8 mouse cellular contexts compared by ENCODE assay signal in the genomic region with DNA sequence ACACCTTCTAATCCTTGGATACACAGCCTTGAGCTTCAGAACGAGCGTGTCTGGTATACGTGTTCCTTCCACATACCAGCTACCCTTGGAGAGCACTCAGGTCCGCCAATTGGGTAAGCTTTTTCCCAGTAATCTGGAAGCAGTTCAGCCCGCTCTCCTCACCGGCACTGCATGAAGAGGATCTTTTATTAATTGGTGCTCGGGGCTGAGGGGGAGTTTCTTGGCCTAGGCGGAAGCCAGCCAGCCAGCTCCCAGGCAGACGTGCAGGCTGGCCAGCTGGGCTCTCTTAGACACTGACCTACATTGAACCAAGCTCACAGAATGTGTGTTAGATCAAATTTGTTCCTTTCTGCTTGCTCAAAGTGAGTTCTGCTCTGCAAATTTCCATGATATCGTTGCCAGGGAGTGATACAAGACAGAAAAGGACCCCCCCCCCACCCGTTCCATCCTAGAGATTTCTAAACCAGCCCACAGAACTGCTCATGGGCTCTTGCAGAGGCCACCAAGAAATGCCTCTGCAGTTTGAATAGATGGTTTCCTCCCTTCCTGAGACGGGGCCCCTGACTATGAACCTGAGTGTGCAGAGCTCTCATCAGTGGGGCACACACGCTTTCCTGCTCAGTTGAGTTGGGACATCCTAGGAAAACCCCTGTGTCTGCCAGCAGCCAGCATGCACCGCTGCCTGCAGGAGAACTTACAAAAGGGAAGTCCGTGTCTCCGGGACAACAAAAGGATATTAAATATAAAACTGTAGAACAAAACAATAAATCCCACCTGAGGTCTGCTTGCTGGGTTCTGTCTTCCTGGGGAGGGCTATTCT.
DNase-seq lines count a peak whose midpoint lies in the region; ATAC-seq and TF ChIP-seq lines count a peak whose summit lies in the region.

No protein-coding gene starts in this region.

- H3K27ac ChIP-seq in layer of hippocampus, adult 2 months, result peak overlapping the region; percentile 48; the same call in 1 of the 2 replicates

- TF ChIP-seq CTCF in layer of hippocampus, adult 2 months (conservative IDR thresholded peaks at IDR 0.05), result no peak
- TF ChIP-seq CTCF in lung, adult 2 months (IDR thresholded peaks at IDR 0.05; ENCODE audit: insufficient read depth, low read length), result no peak

- DNase-seq in embryo, embryonic 10 days (ENCODE audit: low spot score), result peak; percentile 27
- no peak for DNase-seq in embryo, embryonic 9.5 days (ENCODE audit: extremely low spot score)
- DNase-seq in heart, postnatal 36 days, result peak; percentile 43 to 59
- peak; percentile 45 to 67 for DNase-seq in layer of hippocampus, adult 2 months (ENCODE audit: low spot score in 2 of 2)
- DNase-seq in lung, adult 2 months, result peak; percentile 52
- DNase-seq in retina, postnatal 1 day, result peak; percentile 84

- TF ChIP-seq POLR2A in lung, adult 2 months (IDR thresholded peaks at IDR 0.05; ENCODE audit: borderline replicate concordance, extremely low read depth, low read depth, low read length), result no peak

- ATAC-seq in frontal cortex, adult (ENCODE audit: low TSS enrichment), result peak; percentile 81
- no peak for ATAC-seq in granulocyte monocyte progenitor cell, adult 5-6 weeks (replicated peaks; ENCODE audit: poor library complexity, severe bottlenecking)

- intact Hi-C loops in heart, postnatal 36 days (cut with DNase I), result no loop called here

- H3K4me1 ChIP-seq in lung, adult 2 months (ENCODE audit: control insufficient read depth, insufficient read depth, low read length), result no peaks in the 10 kb centered on the region

- H3K4me3 ChIP-seq in layer of hippocampus, adult 2 months, result no peak overlapping the region
- H3K4me3 ChIP-seq in lung, adult 2 months (replicated peaks; ENCODE audit: extremely low read depth, low read depth, low read length), result no peak overlapping the region

- 43% methylated on average over 16 of the region's 16 CpGs for WGBS in lung, adult 2 months
